Mouse (Mus musculus): ENCODE results near the gene Jph4. TPM values are rescaled to one million over a fixed set of nuclear protein-coding genes. Genes with fewer than 3 reads are reported as not detected.

Gene Jph4
- total RNA-seq (2021), result 1 to 10 TPM; 4.3 to 7.5 TPM
- long read RNA-seq, experiment 1, partial matches to known transcripts, result 1 of 1 reads
- long read RNA-seq, experiment 1, other reads (novel, unspliced or antisense), result 0 of 1 reads
- long read RNA-seq, experiment 2, partial matches to known transcripts, result 3 of 4 reads
- long read RNA-seq, experiment 2, other reads (novel, unspliced or antisense), result 1 of 4 reads

DNA sequence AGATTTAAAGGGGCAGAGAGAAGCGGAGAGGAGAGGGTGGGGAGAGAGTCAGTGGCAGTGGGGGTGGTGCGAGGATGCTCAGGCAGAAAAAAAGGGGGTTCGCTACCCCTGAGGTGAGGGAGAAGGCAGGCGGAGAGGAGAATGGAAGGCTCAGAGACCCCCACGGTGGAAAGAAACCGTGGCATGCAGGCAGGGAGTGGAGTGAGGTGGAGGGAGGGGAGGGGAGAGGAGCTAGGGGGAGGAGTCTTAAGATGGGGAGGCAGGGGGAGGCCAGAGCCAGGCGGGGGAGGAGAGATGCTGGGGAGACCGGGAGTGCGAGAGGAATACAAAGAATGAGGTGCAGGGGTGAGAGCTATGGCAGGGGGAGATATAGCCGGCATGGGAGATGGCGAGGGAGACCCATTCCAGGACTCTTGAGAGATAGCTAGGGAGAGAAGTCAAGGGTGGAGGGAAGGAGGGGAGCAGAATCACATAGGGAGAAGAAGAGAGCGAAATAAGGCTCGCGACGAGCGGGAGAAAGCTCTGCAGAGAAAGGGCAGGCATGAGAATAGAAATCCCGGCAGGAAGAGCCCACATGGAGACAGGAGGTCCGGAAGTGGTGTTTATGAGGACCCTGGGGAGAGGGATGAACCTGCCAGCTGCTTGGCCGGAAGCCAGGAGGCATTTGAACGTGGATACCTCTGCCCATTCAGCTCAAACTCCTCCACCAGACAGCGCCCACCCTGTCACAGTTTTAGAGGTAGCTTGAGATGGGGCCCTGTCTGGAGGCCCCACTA is at the start of gene Jph4:
Jph4 (minus strand) TSS at position 511 of the 776 bp plus-strand sequence.
- DNase-seq, result peak; percentile 15

GRCm38 (mm10) chr14:55164172-55164806 is 47.6 kb upstream of the Jph4 start:
- no peak for DNase-seq

- DNase-seq, result no peak
Observed at GRCm38 (mm10) chr14:55162168-55162567, 45.4 kb upstream of the Jph4 start.

DNA sequence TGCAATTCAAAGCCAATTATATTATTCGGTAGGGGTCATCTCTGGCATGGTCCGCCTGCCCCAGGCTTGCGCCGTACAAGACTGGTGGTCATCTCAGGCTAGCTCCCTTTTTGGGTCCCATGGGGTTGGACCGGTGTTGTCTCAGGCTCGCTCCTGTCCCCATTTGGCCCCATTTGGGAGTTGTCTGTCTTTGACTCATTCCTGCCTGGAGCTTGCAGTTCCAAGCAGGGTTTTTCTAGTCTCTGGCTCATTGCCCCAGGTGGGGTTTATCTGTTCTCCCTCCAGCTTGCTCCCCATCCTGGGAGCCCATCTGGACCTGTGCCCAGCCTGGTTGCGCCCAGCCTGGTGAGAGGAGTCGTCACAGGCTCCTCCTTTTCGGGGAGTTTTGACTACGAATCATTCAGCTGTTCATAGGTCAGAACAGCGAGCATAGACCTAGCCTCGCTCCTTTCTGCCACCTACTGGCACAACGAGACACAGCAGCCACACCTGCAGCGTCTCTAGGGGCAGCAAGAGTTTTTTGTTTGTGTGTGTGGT is 44.4 kb upstream of the Jph4 start:
- DNase-seq, result peak; percentile 89

DNA sequence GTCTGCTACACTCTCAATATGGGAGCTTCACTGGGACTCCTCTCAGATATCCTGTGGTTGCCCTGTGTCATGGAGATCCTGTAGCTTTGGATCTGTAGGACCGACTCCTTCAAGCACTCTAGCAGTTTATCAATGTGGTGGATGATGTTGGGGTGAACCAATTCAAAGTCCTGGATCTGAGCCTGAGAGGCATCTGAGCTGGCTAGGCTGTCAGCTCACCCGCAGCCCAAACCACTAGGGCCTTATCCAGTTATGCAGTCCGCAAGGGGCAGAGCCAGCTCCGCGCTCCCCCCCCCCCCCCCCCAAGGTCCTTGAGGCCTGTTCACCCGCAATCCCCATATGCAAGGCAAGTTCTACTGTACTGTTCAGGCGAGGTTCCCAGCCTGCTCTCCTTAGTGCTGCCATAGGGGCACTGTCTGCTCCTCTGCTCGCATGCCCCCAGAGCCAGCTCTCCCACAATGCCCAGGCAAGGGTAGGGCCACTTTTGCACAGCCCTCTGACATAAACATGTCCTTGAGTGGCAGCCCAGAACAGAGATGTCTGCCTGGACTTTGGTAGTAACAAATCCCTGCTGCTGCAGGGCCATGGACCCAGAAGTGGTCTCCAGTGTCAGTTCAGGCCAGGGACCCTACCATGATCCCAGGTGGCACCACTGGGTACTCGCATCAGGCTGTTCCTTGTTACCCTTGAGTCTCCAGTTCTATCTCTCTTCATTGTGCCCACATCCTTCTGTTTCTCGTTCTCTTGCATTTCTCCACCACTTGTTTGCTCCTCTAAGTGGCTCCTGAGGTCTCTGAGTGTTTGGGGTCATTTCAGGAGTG is 43.7 kb upstream of the Jph4 start:
- no peak for DNase-seq

DNA sequence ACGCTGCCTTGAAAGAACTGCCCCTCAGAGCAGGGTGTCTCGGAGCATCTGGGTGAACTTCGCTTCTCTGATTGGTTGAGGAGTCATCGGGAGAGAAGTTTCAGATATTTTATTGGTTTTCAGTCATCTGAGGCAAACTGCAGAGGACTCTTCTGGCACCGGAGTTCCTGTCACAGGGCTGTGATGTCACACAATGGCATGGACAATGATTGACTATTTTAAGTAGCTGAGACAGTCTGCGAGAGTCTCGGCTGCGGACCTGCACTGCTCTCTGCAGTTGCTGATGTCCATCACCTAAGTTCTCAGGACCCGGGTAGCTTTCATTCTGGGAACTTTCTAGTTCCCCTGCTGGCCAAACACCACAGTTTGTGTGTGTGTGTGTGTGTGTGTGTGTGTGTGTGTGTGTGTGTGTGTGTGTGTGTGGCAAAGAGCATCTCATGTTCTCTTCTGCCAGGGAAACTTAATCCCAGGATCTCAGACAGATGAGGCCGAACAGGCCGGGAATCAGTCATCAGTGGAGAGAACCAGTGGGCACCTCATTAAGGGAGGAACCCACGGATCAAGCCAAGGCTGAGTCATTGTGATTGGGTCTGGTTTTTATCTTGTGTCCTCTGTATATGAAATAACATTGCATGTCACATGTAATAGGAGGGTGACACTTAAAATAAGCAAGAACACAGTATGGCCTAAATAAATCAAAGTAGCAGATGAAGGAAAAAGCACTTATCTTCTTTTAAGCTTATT is 40.8 kb upstream of the Jph4 start:
- no peak for DNase-seq

DNA sequence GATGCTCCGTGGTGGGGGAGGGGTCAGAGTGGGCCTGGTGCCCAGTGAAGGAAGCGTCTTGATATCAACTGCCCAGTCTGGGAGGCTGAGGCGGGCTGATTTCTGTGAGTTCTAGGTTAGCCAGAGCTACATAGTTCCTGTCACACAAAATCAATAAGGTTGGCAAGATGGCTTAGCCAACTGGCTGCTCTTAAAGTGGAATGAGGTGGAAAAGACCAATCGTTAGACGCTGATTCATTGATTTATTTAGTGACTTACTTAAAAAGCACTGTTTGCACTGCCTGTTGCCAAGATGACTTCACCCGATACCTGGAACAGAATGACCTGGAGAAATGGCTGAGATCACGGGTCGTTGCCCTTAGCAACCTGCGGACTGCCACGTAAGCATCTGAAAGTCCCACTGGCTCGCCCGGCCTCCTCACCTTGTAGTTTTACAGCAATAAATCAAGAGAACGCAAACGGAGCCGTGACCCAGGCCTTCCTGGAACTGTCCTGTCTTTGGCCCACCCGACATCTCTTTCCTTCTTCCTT is 36.3 kb upstream of the Jph4 start:
- no peak for DNase-seq

DNA sequence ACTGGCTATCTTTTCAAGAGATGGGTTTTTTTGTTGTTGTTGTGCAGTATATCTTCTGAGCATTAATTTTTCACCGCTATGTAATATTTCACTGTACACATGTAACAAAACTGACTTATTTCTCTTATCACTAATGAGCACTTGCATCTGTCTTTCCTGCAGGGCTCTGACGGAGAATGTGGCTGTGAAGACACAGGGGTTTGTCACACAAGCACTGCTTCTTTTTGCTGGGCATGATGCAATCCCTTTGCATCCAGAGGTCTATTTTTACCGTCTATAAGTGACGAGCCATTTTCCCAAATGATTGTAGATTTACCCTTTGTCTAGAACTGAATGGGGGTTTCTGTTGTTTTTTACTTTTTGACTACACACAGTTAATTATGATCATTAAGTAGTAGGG is 35.4 kb upstream of the Jph4 start:
- no peak for DNase-seq

DNA sequence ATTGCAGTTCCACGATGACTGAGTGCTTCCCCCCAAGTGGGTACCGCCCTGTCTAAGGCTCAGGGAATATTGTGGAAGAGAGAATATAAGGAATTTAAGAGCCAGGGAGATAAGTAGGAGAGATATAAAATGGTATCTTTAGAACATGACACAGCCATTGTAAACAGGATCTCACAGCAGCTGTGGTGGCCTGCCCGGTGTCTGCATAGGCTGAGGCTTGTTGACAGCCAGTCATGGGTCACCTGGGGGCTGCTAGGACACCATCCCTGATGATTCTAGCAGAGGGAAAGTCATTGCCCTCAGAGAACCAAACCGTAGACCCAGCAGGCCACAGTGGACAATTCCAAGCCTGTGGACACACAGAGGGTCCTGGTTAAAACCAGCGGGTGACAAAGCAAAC is 34.2 kb upstream of the Jph4 start:
- DNase-seq, result no peak

DNA sequence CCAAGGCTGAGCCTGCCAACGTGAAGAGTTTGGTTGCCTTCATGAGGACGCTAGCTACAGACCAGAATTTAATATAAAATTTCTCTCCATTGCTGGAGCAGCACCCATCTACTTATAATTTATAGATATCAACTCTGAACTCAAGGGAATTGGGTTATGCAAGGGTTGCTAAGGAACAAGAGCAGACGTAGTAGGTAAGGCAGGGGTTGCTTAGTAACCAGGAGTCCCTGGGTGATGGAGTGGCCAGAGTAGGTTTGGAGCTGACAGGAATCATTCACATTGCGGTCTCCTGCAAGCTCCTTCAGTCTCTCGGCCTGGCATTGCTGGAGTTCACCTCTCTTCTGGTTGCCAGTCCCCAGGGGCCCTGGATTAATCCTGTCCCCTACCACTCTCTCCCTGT is 32.3 kb upstream of the Jph4 start:
- DNase-seq, result no peak

DNA sequence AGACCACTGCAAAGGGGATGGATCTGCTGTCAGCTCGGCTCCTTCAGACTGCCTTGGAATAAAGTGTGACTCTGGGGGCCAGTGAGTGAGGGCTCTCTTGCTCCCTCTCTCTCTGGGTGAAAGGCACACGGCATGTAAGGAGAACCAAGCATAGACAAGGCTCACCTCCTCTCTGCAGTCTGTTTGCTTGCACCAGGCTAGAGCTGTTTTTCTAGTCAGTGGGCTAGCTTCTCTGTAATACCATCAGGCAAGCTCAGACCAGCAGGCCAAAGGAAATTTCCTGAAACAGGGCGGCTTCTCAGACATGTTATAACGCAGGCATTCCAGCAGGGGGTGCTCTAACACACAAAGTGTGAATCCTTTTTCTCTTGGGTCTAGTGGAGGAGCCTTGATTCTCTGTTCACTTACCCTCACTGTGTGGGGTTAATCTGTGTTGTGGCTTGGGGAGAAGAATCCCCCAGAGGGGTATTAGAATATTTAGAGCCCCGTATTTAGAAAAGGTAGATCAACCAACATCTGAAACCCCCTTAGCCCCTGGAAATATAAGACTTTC is 31.7 kb upstream of the Jph4 start:
- DNase-seq, result peak; percentile 81

- DNase-seq, result peak; percentile 43
Observed at GRCm38 (mm10) chr14:55146829-55147401, 30.2 kb upstream of the Jph4 start.

DNA sequence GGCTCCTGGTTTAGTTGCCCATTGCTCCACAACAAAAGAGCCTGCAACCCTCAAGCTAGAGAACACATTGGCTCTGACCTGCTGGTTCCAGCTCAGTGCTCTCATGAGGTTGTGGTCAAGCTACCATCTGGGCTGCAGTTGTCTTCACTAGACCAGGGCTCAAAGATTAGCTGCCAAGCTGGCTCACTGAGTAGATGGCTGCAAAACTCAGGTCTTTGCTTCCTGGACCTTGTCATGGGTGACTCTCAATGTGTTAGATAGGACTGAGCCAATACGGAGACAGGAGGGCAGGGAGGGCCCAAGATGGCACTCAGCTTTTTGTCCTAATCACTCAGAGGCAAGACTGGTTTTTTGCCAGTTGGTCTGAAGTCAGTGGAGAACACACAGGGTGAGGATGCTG is 29.6 kb upstream of the Jph4 start:
- DNase-seq, result no peak

GRCm38 (mm10) chr14:55139313-55139712 is 22.6 kb upstream of the Jph4 start:
- DNase-seq, result no peak

GRCm38 (mm10) chr14:55135676-55136075 is 18.9 kb upstream of the Jph4 start:
- no peak for DNase-seq

GRCm38 (mm10) chr14:55126521-55126920 is 9.8 kb upstream of the Jph4 start:
- DNase-seq, result no peak

- DNase-seq, result no peak
Observed at GRCm38 (mm10) chr14:55125711-55126110, 9.0 kb upstream of the Jph4 start.

GRCm38 (mm10) chr14:55122359-55122758 is 5.6 kb upstream of the Jph4 start:
- no peak for DNase-seq

- DNase-seq, result peak; percentile 91
Observed at GRCm38 (mm10) chr14:55121947-55122346, 5.2 kb upstream of the Jph4 start.

GRCm38 (mm10) chr14:55119421-55120134 is 2.8 kb upstream of the Jph4 start:
- DNase-seq, result no peak

Data from adrenal gland, postnatal 10 days (tissue).